Mouse (Mus musculus): ENCODE results near the gene Themis3. TPM values are rescaled to one million over a fixed set of nuclear protein-coding genes. Genes with fewer than 3 reads are reported as not detected.

Themis3 gene
- polyA plus RNA-seq, 1 experiment, result not detected

GRCm38 (mm10) chr17:66516953-66517352, 77.5 kb downstream of the Themis3 start:
- H3K4me3 ChIP-seq (ENCODE audit: insufficient read depth, low read depth, low read length), result no peak overlapping the region
- no peak overlapping the region for H3K27ac ChIP-seq (replicated peaks; ENCODE audit: low read depth, low read length)
- peaks cover 9% of the 10 kb centered on the region; the same call in 1 of the 2 replicates for H3K4me1 ChIP-seq (ENCODE audit: control insufficient read depth, insufficient read depth, insufficient read length, low read length)

DNA sequence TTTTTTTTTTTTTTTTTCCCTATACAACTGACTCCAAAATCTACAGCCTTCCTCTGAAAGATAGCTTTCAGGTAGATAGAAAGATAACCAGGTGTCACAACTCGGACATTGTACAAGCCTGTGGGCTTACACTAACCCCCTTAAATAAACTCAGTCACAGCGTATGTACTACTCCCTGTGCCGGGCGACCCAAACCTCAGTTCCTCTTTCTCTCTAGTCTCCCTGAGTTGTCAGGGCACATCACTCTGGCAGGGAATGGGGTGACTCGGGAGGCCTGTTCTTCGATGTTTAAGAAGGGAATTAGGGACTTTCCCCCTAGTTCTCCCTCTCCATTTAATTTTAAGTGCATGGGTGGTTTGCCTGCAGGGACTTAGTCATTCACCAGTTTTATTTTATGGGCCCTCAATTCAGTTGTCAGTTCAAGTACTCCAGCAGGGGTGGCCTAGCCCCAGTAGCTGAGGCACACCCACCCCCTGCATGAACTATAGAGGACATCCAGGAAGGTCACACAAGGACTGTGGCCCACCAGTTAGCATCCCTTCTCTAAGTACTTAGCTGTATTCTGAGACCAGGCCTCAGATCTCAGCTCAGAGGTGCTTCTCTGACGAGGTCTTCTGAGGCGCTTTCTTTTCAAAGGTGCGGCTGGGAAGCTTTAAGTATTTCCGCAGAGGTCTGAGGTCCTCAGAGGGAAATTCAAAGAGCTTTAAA, 80.0 kb downstream of the Themis3 start:
- Histone ChIP-seq H3K4me1 (ENCODE audit: control insufficient read depth, insufficient read depth, insufficient read length, low read length) (peaks cover 15% of the 10 kb centered on the region; the same call in 1 of the 2 replicates), H3K4me3 (ENCODE audit: insufficient read depth, low read depth, low read length) (no peak overlapping the region), H3K27ac (replicated peaks; ENCODE audit: low read depth, low read length) (no peak overlapping the region)

DNA sequence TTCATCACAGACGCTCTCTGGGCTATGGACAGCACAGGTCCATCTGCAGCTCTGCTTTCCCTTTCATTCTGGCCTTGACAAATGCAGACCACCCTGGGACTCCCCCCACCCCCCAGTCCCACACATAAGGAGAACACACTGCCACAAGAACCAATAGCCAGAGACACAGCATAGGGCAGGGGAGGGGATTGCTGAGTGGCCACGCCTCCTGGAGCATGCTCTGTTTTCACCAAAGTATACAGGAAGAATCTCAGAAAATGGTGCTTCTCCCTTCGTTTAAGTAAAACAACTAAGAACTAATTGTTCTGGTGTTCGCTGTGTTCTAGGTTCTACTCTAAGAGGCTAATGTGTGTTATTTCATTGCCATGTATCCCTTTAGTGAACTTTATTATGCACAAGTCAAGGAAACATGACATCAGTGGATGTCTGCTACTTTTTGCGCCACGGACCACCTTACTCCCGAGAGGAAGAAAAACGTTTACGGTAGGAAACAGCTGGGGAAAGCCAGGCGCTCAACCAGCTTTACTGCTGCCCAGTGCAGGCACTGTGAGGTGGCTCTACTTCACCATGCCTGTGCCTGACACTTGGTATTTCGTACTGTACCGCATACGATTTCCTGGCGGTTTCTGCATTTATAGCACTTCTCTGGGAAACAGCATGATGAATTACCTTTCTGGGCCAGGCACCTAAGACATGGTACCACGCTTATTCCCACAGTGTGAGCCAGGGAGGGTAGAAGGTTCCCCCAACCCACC, 82.0 kb downstream of the Themis3 start:
- Histone ChIP-seq H3K4me3 (ENCODE audit: insufficient read depth, low read depth, low read length) (no peak overlapping the region), H3K4me1 (ENCODE audit: control insufficient read depth, insufficient read depth, insufficient read length, low read length) (peaks cover 12% of the 10 kb centered on the region; the same call in 1 of the 2 replicates), H3K27ac (replicated peaks; ENCODE audit: low read depth, low read length) (no peak overlapping the region)

DNA sequence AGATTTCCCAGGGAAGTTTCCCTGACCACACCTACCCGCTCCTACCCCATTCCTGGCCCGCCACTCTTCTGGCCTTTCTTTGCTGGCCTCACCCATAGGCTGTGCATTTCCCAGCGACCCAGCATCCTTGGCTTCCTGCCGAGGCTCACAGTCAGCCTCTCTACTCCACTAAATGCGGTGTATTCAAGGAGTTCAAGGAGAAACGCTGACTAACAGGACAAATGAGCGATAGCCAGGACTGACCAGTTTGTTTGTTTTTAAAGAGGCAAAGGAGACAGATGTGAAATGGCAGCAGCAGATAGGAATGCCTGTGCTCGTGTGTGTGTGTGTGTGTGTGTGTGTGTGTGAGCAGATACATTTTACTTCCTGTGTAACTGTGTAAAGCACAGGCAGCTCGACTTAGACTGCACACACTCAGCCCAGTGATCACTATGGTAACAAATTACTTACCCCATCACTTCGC, 84.2 kb downstream of the Themis3 start:
- Histone ChIP-seq H3K4me3 (ENCODE audit: insufficient read depth, low read depth, low read length) (no peak overlapping the region), H3K4me1 (ENCODE audit: control insufficient read depth, insufficient read depth, insufficient read length, low read length) (peaks cover 8% of the 10 kb centered on the region; the same call in 1 of the 2 replicates), H3K27ac (replicated peaks; ENCODE audit: low read depth, low read length) (no peak overlapping the region)

DNA sequence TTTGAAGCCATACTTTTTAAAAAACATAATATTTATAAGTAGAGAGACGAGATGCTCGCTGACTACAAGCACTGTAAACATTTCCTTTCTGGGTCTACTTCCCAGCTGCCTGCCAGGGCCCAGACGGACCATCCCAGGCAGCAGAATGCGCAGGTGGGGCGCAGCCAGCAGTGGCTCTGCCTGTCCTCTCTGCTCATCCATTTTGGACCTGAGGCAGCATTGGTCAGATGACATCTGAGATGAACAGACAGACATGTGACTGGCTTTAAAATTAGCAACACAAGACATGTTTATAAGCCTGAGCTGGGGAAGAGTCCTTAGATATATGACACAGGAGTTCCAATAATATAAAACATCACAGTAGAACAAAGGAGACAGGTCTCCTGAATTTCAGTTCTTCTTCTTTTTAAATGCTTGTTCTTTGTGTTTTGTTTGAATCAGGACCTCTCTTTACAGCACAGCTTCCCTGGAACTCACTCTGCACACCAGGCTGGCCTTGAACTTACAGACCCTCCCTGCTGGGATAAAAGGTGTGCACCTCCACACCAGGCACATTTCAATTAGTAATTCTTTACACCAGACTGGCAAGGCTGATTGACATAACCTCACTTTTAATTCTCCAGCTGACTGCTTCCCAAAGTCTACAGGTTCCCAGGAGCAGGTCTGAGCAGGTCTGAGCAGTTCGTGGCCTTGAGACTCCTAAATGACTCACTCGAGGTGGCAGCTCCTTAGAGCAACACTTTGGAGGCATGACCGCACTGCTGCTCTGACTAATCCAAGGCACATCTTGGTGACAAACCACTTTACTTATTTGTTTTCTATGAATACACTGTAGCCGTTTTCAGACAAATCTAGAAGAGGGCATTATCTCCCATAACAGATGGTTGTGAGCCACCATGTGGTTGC, 87.1 kb downstream of the Themis3 start:
- Histone ChIP-seq H3K27ac (replicated peaks; ENCODE audit: low read depth, low read length) (no peak overlapping the region), H3K4me1 (ENCODE audit: control insufficient read depth, insufficient read depth, insufficient read length, low read length) (peaks cover 8% of the 10 kb centered on the region; the same call in 1 of the 2 replicates), H3K4me3 (ENCODE audit: insufficient read depth, low read depth, low read length) (no peak overlapping the region)

DNA sequence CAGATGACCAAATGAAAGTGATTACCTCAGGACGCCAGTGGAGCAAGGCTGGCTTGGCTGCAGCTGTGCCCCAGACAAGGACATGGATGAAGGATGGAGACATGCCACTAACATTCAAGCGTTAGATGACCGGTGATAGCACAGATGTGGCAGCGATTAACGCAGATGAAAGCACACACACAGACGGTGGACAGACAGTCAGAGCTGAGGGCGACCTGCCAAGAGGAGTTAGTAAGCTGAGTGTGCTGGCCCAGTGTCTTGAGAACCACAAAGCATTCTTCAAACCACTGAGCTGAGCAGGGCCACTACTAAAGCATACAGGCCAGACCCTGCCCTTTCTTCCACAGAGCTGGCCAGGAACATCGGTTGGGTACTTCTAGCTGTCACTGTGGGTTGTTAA, 89.5 kb downstream of the Themis3 start:
- no peak overlapping the region for H3K4me3 ChIP-seq (ENCODE audit: insufficient read depth, low read depth, low read length)
- peaks cover 1% of the 10 kb centered on the region; the same call in 1 of the 2 replicates for H3K4me1 ChIP-seq (ENCODE audit: control insufficient read depth, insufficient read depth, insufficient read length, low read length)
- no peak overlapping the region for H3K27ac ChIP-seq (replicated peaks; ENCODE audit: low read depth, low read length)

Other genes with a start within 250 kb of the Themis3 start
- gene Mtcl1, start 144.9 kb downstream of the Themis3 start, polyA plus RNA-seq (2012; ENCODE audit: insufficient read depth, insufficient read length, missing spikeins), result 0.24 and 0.25 TPM in 2 replicates
- 67.9 and 97.9 TPM in 2 replicates for gene Rab12, start 74.9 kb downstream of the Themis3 start, polyA plus RNA-seq (2012; ENCODE audit: insufficient read depth, insufficient read length, missing spikeins)

All from brown adipose tissue, adult 24 weeks (tissue).